Mouse (Mus musculus): ENCODE results near the gene Adad1.

GRCm38 (mm10) chr3:37129063-37129462 lies 65.7 kb downstream of the Adad1 start:
- TF ChIP-seq CTCF (IDR thresholded peaks at IDR 0.05; ENCODE audit: low read depth) (no peak), EP300 (IDR thresholded peaks at IDR 0.05; ENCODE audit: low read depth) (no peak)
